Mouse (Mus musculus) frontal cortex, adult (tissue): ENCODE measurements around the gene Txndc9.
A peak's percentile ranks its signal among the peaks of the same experiment; 100 is the strongest.

ENCODE experiments used
- ATAC-seq: cut with Nextera tagmentation; 2 replicates; pipeline ENCODE4 v1.9.2; 2017; ENCODE audit warnings: mild to moderate bottlenecking, moderate library complexity, mixed read lengths; ENCODE audit not compliant: low TSS enrichment

The Txndc9 gene

GRCm38 (mm10) chr1:37997867-37998266 is at the start of gene Txndc9, which contains the start of gene Eif5b:
Gene Txndc9, minus strand, starts transcription at chr1:37997893.
Gene Eif5b, plus strand, starts transcription at chr1:37998010.
- peak; percentile 82 for ATAC-seq

GRCm38 (mm10) chr1:38038898-38039297 is 41.2 kb upstream of the Txndc9 start:
- no peak for ATAC-seq

- ATAC-seq: no peak
These were observed 39.7 kb upstream of the Txndc9 start for GRCm38 (mm10) chr1:38037375-38037774.

- ATAC-seq: no peak
These were observed 37.8 kb upstream of the Txndc9 start for GRCm38 (mm10) chr1:38035521-38035920.

GRCm38 (mm10) chr1:38031391-38031790 is 33.7 kb upstream of the Txndc9 start:
- ATAC-seq: no peak

- no peak for ATAC-seq
These were observed 29.6 kb upstream of the Txndc9 start for GRCm38 (mm10) chr1:38027301-38027700.

GRCm38 (mm10) chr1:38014551-38015203 is 17.0 kb upstream of the Txndc9 start:
- ATAC-seq: no peak

- ATAC-seq: no peak
These were observed 14.8 kb upstream of the Txndc9 start for GRCm38 (mm10) chr1:38012509-38012908.

- ATAC-seq: no peak
These were observed 14.4 kb upstream of the Txndc9 start for GRCm38 (mm10) chr1:38012104-38012503.

- no peak for ATAC-seq
These were observed 14.0 kb upstream of the Txndc9 start for GRCm38 (mm10) chr1:38011647-38012046.

- no peak for ATAC-seq
These were observed 9.0 kb upstream of the Txndc9 start for GRCm38 (mm10) chr1:38006741-38007140.

- no peak for ATAC-seq
These were observed 5.4 kb upstream of the Txndc9 start for GRCm38 (mm10) chr1:38003046-38003445.

- ATAC-seq: no peak
These were observed 4.3 kb upstream of the Txndc9 start for GRCm38 (mm10) chr1:38001956-38002355.

GRCm38 (mm10) chr1:38000844-38001243 is 3.2 kb upstream of the Txndc9 start:
- ATAC-seq: no peak

- no peak for ATAC-seq
These were observed 1.9 kb upstream of the Txndc9 start for GRCm38 (mm10) chr1:37999552-37999951.

GRCm38 (mm10) chr1:37998371-37999199 is 892 bp upstream of the Txndc9 start:
- ATAC-seq: no peak

- peak; percentile 94 for ATAC-seq
These were observed 712 bp downstream of the Txndc9 start for GRCm38 (mm10) chr1:37996877-37997484.

GRCm38 (mm10) chr1:37996226-37996625 is 1.5 kb downstream of the Txndc9 start:
- no peak for ATAC-seq

- ATAC-seq: no peak
These were observed 9.8 kb downstream of the Txndc9 start for GRCm38 (mm10) chr1:37987856-37988255.

- ATAC-seq: peak; percentile 50; the same call in 1 of the 2 replicates
These were observed 11.8 kb downstream of the Txndc9 start for GRCm38 (mm10) chr1:37985764-37986323.

GRCm38 (mm10) chr1:37984326-37984725 is 13.4 kb downstream of the Txndc9 start:
- ATAC-seq: no peak

GRCm38 (mm10) chr1:37977303-37977702 is 20.4 kb downstream of the Txndc9 start:
- no peak for ATAC-seq
